Mouse (Mus musculus) stomach, embryonic 14.5 days (tissue): ENCODE results near the gene Gprin2. TPM values are rescaled to one million over a fixed set of nuclear protein-coding genes. Genes with fewer than 3 reads are reported as not detected.
A peak's percentile ranks its signal among the peaks of the same experiment; 100 is the strongest.

Experiments used
- ATAC-seq: fragments of 200-750 bp; cut with Nextera tagmentation; 2 replicates; pipeline ENCODE4 v1.8.0; 2017; ENCODE audit warnings: low read depth, moderate TSS enrichment; ENCODE audit not compliant: insufficient number of reproducible peaks, insufficient read depth, low FRiP score
- H3K27ac ChIP-seq: fragments of 300-500 bp; sonication (generic); 2 replicates; pipeline ENCODE4 v1.5.1; 2014; ENCODE audit warnings: mild to moderate bottlenecking, low read length, moderate library complexity, mixed read lengths
- H3K27me3 ChIP-seq: fragments of 300-500 bp; sonication (generic); 2 replicates; pipeline ENCODE4 v1.6.1; 2014; ENCODE audit warnings: low read length, control low read depth, mixed read lengths; ENCODE audit not compliant: control insufficient read depth, insufficient read depth
- H3K36me3 ChIP-seq: fragments of 300-500 bp; sonication (generic); 2 replicates; pipeline ENCODE4 v1.6.1; 2014; ENCODE audit warnings: mild to moderate bottlenecking, control low read depth, low read length, moderate library complexity, mixed read lengths; ENCODE audit not compliant: control insufficient read depth, insufficient read depth
- H3K4me1 ChIP-seq: fragments of 300-500 bp; sonication (generic); 2 replicates; pipeline ENCODE4 v1.6.1; 2014; ENCODE audit warnings: low read length, control low read depth, mixed read lengths; ENCODE audit not compliant: control insufficient read depth, insufficient read depth
- H3K4me2 ChIP-seq: fragments of 300-500 bp; sonication (generic); replicated peaks from 2 replicates; pipeline ENCODE4 v1.6.1; 2014; ENCODE audit warnings: low read depth, low read length, control low read depth
- H3K4me3 ChIP-seq: fragments of 300-500 bp; sonication (generic); 2 replicates; pipeline ENCODE4 v1.5.1; 2014; ENCODE audit warnings: low read depth, low read length, control low read depth
- H3K9ac ChIP-seq: fragments of 300-500 bp; sonication (generic); replicated peaks from 2 replicates; pipeline ENCODE4 v1.6.1; 2014; ENCODE audit warnings: low read depth, mild to moderate bottlenecking, control low read depth, low read length, moderate library complexity, mixed read lengths
- H3K9me3 ChIP-seq: fragments of 300-500 bp; sonication (generic); 2 replicates; pipeline ENCODE4 v1.6.1; 2016; ENCODE audit warnings: low read depth, low read length, control low read depth; ENCODE audit not compliant: control insufficient read depth
- WGBS: fragments of 180-500 bp; shearing (Covaris S2); extraction: QIAGEN DNeasy Blood & Tissue Kit; methylation state at CpG from one replicate; pipeline ENCODE4 v1.1.7; 2014; 5-methylcytosine and 5-hydroxymethylcytosine counted together
- polyA plus RNA-seq: library from polyadenylated mRNA; unstranded; fragments of >200 nt; fragmentation: Nextera tagmentation; extraction: Ambion mirVana; gene quantifications from 2 replicates; pipeline ENCODE4 v1.2.1, GENCODE M21; 2014

Gprin2 gene
- polyA plus RNA-seq, 1 experiment from 2014 or later = 0.32 TPM

DNA sequence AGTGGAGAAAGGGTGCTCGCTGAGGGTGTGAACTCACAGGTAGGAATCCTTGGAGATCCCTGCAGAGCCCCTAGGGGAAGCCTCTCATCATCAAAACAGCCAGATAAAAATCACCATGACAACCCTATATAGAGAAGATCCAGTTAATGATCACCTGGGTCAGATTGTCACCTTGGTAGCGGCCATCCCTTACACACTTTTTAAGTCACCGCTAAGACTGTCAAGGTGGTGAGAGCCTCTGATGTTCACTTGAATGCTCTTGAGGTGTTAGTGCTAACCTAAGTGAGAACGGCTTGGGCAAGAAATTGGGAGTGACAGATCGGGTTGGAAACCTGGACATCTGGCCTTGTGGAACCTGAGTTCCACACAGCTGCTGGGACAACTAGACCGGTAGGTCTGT is 17.8 kb upstream of the Gprin2 start, which contains the start of gene Syt15:
Gene Syt15, plus strand, starts transcription at position 301 of the 400 bp plus-strand sequence.
- Histone ChIP-seq H3K4me3 (peak within 1 kb of the TSS; percentile 22; the same call in 1 of the 2 replicates), H3K9ac (no peak within 1 kb of the TSS), H3K36me3 (no peaks in the 10 kb centered on the region), H3K9me3 (no peaks in the 10 kb centered on the region), H3K27me3 (peaks cover 9% of the 10 kb centered on the region; the same call in 1 of the 2 replicates), H3K4me1 (peaks cover 2% of the 10 kb centered on the region; the same call in 1 of the 2 replicates), H3K4me2 (peak within 1 kb of the TSS; percentile 49), H3K27ac (no peak within 1 kb of the TSS)
- WGBS = 54% methylated on average over 6 of the region's 6 CpGs
- ATAC-seq = no peak

DNA sequence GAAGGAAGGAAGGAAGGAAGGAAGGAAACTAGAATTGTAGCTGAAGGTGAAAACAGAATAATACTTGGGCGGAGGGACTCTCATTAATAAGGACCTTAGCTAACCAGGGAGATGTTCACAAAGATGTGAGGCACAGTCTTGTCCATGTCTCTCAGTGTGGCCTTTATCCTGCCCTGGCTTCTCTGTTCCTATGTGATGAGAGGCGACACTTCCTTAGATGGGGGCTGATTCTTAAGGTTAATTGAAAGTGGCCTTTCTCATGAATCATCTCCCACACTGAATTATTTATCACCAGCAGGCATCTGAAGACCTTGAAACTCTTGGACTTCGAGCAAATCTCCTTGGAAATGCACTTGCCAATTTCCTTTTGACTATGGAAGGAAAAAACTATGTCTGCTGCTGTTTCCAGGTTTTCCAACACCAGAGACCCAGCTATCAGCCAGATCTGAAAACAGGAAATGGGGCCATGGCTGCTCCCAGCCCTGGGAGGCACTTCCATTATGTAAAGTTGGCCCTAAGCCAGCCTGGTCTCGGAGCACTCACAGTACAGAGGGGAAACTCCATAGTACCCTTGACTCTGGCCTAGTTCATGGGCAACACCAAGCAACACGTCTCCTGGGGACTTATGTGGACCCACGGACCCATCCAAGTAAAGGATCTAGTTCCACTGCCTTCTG is 14.1 kb upstream of the Gprin2 start:
- Histone ChIP-seq H3K27me3 (peaks cover 9% of the 10 kb centered on the region; the same call in 1 of the 2 replicates), H3K36me3 (no peaks in the 10 kb centered on the region), H3K9me3 (no peaks in the 10 kb centered on the region), H3K4me3 (no peak overlapping the region), H3K9ac (no peak overlapping the region), H3K4me1 (peaks cover 2% of the 10 kb centered on the region; the same call in 1 of the 2 replicates), H3K27ac (no peak overlapping the region; the same call in 1 of the 2 replicates), H3K4me2 (no peak overlapping the region)
- ATAC-seq = peak; percentile 65; the same call in 1 of the 2 replicates
- WGBS = 55% methylated on average over 6 of the region's 6 CpGs

DNA sequence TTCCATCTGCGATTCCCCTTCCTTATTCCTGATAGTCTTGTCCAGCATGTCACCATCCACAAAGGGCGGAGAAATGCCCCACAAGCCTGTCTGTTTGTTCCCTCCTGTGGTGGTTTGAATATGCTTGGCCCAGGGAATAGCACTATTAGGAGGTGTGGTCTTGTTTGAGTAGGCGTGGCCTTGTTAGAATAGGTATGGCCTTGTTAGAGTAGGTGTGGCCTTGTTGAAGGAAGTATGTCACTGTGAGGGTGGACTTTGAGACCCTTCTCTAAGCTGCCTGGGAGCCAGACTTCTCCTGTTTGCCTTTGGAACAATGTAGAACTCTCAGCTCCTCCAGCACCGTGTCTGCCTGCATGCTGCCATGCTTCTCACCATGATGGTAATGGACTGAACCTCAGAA is 8.5 kb upstream of the Gprin2 start:
- Histone ChIP-seq H3K9ac (no peak overlapping the region), H3K27me3 (no peaks in the 10 kb centered on the region), H3K36me3 (no peaks in the 10 kb centered on the region), H3K27ac (no peak overlapping the region), H3K4me3 (no peak overlapping the region), H3K4me1 (no peaks in the 10 kb centered on the region), H3K9me3 (no peaks in the 10 kb centered on the region), H3K4me2 (no peak overlapping the region)
- no peak for ATAC-seq
- 87% methylated on average over 4 of the region's 4 CpGs for WGBS

DNA sequence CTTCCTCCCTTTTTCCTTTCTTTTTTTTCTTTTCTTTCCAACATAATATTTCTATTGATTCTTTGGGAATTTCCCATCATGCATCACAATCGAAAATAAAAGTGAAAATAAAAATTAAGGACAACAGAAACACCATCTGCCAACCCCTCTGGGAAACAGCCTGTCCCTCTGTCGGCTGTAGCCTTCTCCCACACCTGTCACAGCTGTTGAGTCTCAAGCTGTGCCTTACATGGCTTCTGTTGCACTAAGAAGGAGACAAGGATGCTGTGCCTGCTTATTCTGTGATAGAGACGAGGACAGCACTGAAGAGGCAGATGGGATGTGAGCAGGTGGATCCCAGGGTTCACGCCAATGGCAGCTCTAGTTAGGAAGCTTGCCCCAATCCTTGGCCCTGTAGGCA is 7.6 kb upstream of the Gprin2 start:
- no peaks in the 10 kb centered on the region for H3K9me3 ChIP-seq
- no peaks in the 10 kb centered on the region for H3K36me3 ChIP-seq
- no peaks in the 10 kb centered on the region for H3K4me1 ChIP-seq
- H3K4me3 ChIP-seq = no peak overlapping the region
- 61% methylated on average over 4 of the region's 4 CpGs for WGBS
- H3K27ac ChIP-seq = no peak overlapping the region
- no peak for ATAC-seq
- H3K27me3 ChIP-seq = no peaks in the 10 kb centered on the region
- H3K9ac ChIP-seq = no peak overlapping the region
- no peak overlapping the region for H3K4me2 ChIP-seq

DNA sequence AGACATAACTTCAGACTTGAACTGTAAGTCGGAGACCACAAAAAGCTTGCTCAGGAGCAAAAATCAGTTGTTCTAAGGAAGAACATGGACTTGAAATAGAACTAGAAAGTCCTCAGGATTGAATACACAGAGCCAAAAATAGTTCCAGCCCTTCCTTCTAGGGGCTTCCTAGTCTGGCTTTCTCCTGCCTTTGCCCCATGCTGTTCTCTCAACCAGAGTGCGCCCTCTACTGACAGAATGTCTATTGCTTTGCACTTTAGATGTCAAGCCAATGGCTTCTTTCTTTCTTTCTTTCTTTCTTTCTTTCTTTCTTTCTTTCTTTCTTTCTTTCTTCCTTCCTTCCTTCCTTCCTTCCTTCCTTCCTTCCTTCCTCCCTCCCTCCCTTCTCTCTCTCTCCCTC is 7.2 kb upstream of the Gprin2 start:
- ATAC-seq = no peak
- Histone ChIP-seq H3K4me2 (no peak overlapping the region), H3K36me3 (no peaks in the 10 kb centered on the region)

DNA sequence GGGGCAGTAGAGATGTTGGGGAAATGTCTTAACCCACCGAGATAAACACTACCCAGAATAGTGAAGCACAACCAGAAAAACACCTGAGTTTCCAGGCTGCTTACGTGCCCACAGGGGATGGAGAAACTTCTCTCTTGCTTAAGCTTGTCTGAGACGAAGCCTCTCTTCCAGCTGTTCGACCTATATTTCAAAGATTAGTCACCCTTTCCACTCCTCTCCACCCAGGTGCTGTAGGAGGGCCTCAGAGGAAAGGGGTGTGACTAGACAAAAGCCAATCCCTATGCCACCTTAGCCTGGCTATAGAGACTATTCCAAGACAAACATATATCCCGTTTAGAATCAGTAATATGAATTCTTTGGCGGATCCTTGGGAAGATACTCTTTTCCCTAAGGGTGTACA is 6.5 kb upstream of the Gprin2 start:
- no peak overlapping the region for H3K9ac ChIP-seq
- H3K4me3 ChIP-seq = no peak overlapping the region
- H3K4me2 ChIP-seq = no peak overlapping the region
- no peak overlapping the region for H3K27ac ChIP-seq
- no peaks in the 10 kb centered on the region for H3K36me3 ChIP-seq
- ATAC-seq = no peak
- H3K27me3 ChIP-seq = no peaks in the 10 kb centered on the region
- no peaks in the 10 kb centered on the region for H3K4me1 ChIP-seq
- WGBS = 68% methylated on average over 6 of the region's 6 CpGs
- no peaks in the 10 kb centered on the region for H3K9me3 ChIP-seq

More for the DNA sequence above, 7.2 kb upstream of the Gprin2 start:
- Histone ChIP-seq H3K4me3 (no peak overlapping the region), H3K9ac (no peak overlapping the region), H3K27me3 (no peaks in the 10 kb centered on the region), H3K9me3 (no peaks in the 10 kb centered on the region), H3K4me1 (no peaks in the 10 kb centered on the region), H3K27ac (no peak overlapping the region)
- WGBS = 47% methylated on average over 2 of the region's 2 CpGs

DNA sequence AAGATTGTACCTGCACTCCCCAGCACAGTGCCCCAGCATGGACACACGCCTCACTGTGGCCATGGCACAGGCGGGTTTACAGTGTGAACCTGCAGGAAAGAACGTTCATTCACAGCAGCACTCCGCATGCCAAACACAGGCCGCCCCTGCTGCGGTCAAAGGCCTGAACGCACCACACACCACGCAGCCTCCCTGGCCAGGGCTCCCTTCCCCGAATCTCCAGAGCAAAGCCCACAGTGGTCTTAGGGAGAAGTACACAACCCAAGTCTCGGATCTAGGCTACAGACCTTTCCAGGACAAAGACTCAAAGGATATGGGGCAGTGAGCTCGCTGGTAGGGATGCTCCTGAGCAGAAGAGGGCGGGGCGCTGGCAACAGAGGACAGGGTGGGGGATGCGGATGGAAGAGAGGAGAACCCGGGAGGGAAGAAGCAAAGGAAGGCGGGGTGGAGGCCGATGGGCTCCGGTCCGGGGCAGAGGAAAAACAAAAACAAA is 669 bp downstream of the Gprin2 start:
- peak; percentile 60 for ATAC-seq
- H3K4me2 ChIP-seq = peak overlapping the region; percentile 77
- H3K9ac ChIP-seq = peak overlapping the region; percentile 42; the same call in 1 of the 2 replicates
- 5% methylated on average over 19 of the region's 19 CpGs for WGBS
- H3K36me3 ChIP-seq = no peaks in the 10 kb centered on the region
- no peaks in the 10 kb centered on the region for H3K9me3 ChIP-seq
- H3K4me3 ChIP-seq = peak overlapping the region; percentile 66
- H3K27me3 ChIP-seq = no peaks in the 10 kb centered on the region
- no peak overlapping the region for H3K27ac ChIP-seq
- 0 out of 2 replicates have a peak, but pooled peaks cover 3% of the 10 kb centered on the region for H3K4me1 ChIP-seq

DNA sequence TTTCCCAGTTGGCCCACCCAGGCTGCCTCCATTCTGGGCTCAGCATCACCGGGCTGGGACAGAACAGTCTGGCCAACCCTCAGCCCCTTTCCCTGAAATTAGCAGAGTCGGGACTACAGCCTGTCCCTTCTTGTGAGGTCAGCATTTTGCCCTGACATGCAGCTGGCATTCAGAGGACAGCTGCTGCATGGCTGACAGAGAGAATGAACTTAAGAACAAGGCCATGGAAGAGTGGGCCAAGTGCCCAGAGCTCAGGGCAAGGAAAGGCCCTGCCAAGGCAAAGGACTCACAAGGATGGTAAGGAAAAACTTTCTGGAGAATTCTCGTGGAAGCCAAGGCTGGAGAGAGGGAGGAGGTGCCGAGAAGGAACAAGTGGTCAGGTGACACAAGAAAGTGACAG is 4.7 kb downstream of the Gprin2 start:
- Histone ChIP-seq H3K36me3 (no peaks in the 10 kb centered on the region), H3K4me3 (no peak overlapping the region), H3K4me2 (no peak overlapping the region), H3K9ac (no peak overlapping the region), H3K27me3 (no peaks in the 10 kb centered on the region), H3K4me1 (0 out of 2 replicates have a peak, but pooled peaks cover 3% of the 10 kb centered on the region), H3K27ac (no peak overlapping the region), H3K9me3 (no peaks in the 10 kb centered on the region)
- ATAC-seq = no peak
- 44% methylated on average over 4 of the region's 4 CpGs for WGBS
